In genomic region chr9:61360727-61361631, GRCm38 (mm10) we compare ENCODE assay signal across 8 mouse cellular contexts. TPM values are rescaled to one million over a fixed set of nuclear protein-coding genes. Genes with fewer than 3 reads are reported as not detected.
DNase-seq lines count a peak whose midpoint lies in the region; ATAC-seq and TF ChIP-seq lines count a peak whose summit lies in the region.

No protein-coding gene starts in this region.

- TF ChIP-seq CTCF in lung, postnatal 0 days (IDR thresholded peaks at IDR 0.05) = no peak

- intact Hi-C loops in left cerebral cortex, postnatal 10 days (cut with DNase I) = loop anchor here (10.0 kb wide), 1 partner anchor 466 kb away; no protein-coding TSS in a partner anchor

- peaks cover 8% of the 10 kb centered on the region for H3K4me1 ChIP-seq in lung, postnatal 0 days (ENCODE audit: insufficient read depth, low read depth, low read length)
- peaks cover 13% of the 10 kb centered on the region for H3K4me1 ChIP-seq in forebrain, embryonic 11.5 days (replicated peaks; ENCODE audit: control insufficient read depth, insufficient read depth, low read length)
- H3K4me1 ChIP-seq in kidney, embryonic 14.5 days (ENCODE audit: control insufficient read depth, insufficient read depth, low read length) = peaks cover 26% of the 10 kb centered on the region
- peaks cover 35% of the 10 kb centered on the region for H3K4me1 ChIP-seq in midbrain, embryonic 15.5 days

- no peaks in the 10 kb centered on the region for H3K9me3 ChIP-seq in lung, postnatal 0 days (ENCODE audit: low read length)
- peaks cover 2% of the 10 kb centered on the region; the same call in 1 of the 2 replicates for H3K9me3 ChIP-seq in forebrain, embryonic 11.5 days (ENCODE audit: control insufficient read depth, low read length)
- H3K9me3 ChIP-seq in kidney, embryonic 14.5 days (ENCODE audit: control insufficient read depth, low read length) = peaks cover 12% of the 10 kb centered on the region
- H3K9me3 ChIP-seq in midbrain, embryonic 15.5 days = no peaks in the 10 kb centered on the region

- H3K9ac ChIP-seq in lung, postnatal 0 days (replicated peaks; ENCODE audit: low read depth) = no peak overlapping the region
- no peak overlapping the region for H3K9ac ChIP-seq in forebrain, embryonic 11.5 days (ENCODE audit: low read length)
- H3K9ac ChIP-seq in kidney, embryonic 14.5 days (ENCODE audit: low read depth, low read length) = peak overlapping the region; percentile 32
- no peak overlapping the region for H3K9ac ChIP-seq in midbrain, embryonic 15.5 days

- H3K4me3 ChIP-seq in lung, postnatal 0 days (ENCODE audit: low read depth, low read length) = no peak overlapping the region
- H3K4me3 ChIP-seq in forebrain, embryonic 11.5 days (ENCODE audit: low read depth, low read length) = no peak overlapping the region
- no peak overlapping the region for H3K4me3 ChIP-seq in kidney, embryonic 14.5 days (ENCODE audit: low read length)
- no peak overlapping the region for H3K4me3 ChIP-seq in midbrain, embryonic 15.5 days

- peak; percentile 60 for DNase-seq in lung, postnatal 0 days (ENCODE audit: low spot score)
- DNase-seq in lung, postnatal 36 days = no peak
- peak; percentile 93 for DNase-seq in forebrain, embryonic 11.5 days (ENCODE audit: low spot score)
- DNase-seq in left cerebral cortex, postnatal 10 days (ENCODE audit: extremely low spot score in 1 of 2, low spot score in 2 of 2) = no peak
- no peak for DNase-seq in layer of hippocampus, postnatal 36 days

- no peaks in the 10 kb centered on the region for H3K36me3 ChIP-seq in lung, postnatal 0 days (ENCODE audit: insufficient read depth, low read length)
- no peaks in the 10 kb centered on the region for H3K36me3 ChIP-seq in forebrain, embryonic 11.5 days (ENCODE audit: control insufficient read depth, insufficient read depth, low read length)
- H3K36me3 ChIP-seq in kidney, embryonic 14.5 days (ENCODE audit: control insufficient read depth, insufficient read depth, low read length) = no peaks in the 10 kb centered on the region
- no peaks in the 10 kb centered on the region for H3K36me3 ChIP-seq in midbrain, embryonic 15.5 days (replicated peaks)

- peak overlapping the region; percentile 22; the same call in 1 of the 2 replicates for H3K4me2 ChIP-seq in lung, postnatal 0 days (replicated peaks; ENCODE audit: low read depth, low read length)
- H3K4me2 ChIP-seq in forebrain, embryonic 11.5 days (ENCODE audit: low read depth, low read length, severe bottlenecking) = peak overlapping the region; percentile 28; the same call in 1 of the 2 replicates
- peak overlapping the region; percentile 15; the same call in 1 of the 2 replicates for H3K4me2 ChIP-seq in kidney, embryonic 14.5 days (replicated peaks; ENCODE audit: low read depth, low read length)
- H3K4me2 ChIP-seq in midbrain, embryonic 15.5 days = peak overlapping the region; percentile 22

- ATAC-seq in lung, postnatal 0 days = peak; percentile 53
- peak; percentile 92 for ATAC-seq in forebrain, embryonic 11.5 days (replicated peaks; ENCODE audit: low FRiP score)
- peak; percentile 92 for ATAC-seq in kidney, embryonic 14.5 days (ENCODE audit: low FRiP score, low TSS enrichment)
- peak; percentile 90 for ATAC-seq in midbrain, embryonic 15.5 days (replicated peaks)
- ATAC-seq in CD4-positive, CD25-positive, alpha-beta regulatory T cell, adult 4 months = no peak

- peaks cover 12% of the 10 kb centered on the region; the same call in 1 of the 2 replicates for H3K27me3 ChIP-seq in lung, postnatal 0 days (replicated peaks; ENCODE audit: insufficient read depth, low read length)
- peaks cover 9% of the 10 kb centered on the region for H3K27me3 ChIP-seq in forebrain, embryonic 11.5 days (ENCODE audit: control insufficient read depth, insufficient read depth, low read length)
- peaks cover 8% of the 10 kb centered on the region for H3K27me3 ChIP-seq in kidney, embryonic 14.5 days (ENCODE audit: control insufficient read depth, insufficient read depth, low read length)
- peaks cover 15% of the 10 kb centered on the region; the same call in 1 of the 2 replicates for H3K27me3 ChIP-seq in midbrain, embryonic 15.5 days (replicated peaks)

- 28% methylated on average over 17 of the region's 17 CpGs for WGBS in lung, postnatal 0 days
- 16% methylated on average over 17 of the region's 17 CpGs for WGBS in forebrain, embryonic 11.5 days
- WGBS in kidney, embryonic 14.5 days = 26% methylated on average over 17 of the region's 17 CpGs
- 18% methylated on average over 17 of the region's 17 CpGs for WGBS in midbrain, embryonic 15.5 days

- TF ChIP-seq EP300 in lung, postnatal 0 days (IDR thresholded peaks at IDR 0.05) = no peak

- H3K27ac ChIP-seq in lung, postnatal 0 days (ENCODE audit: low read length) = no peak overlapping the region
- peak overlapping the region; percentile 37 for H3K27ac ChIP-seq in forebrain, embryonic 11.5 days (ENCODE audit: low read depth, low read length)
- peak overlapping the region; percentile 24; the same call in 1 of the 2 replicates for H3K27ac ChIP-seq in kidney, embryonic 14.5 days (ENCODE audit: low read depth, low read length)
- H3K27ac ChIP-seq in midbrain, embryonic 15.5 days = peak overlapping the region; percentile 65; the same call in 1 of the 2 replicates

RNA-seq across cellular contexts. Expression of gene Tle3, which starts 11.2 kb away (rescaled TPM):
- polyA plus RNA-seq in lung, postnatal 0 days (2015; fragmentation: Nextera tagmentation; extraction: Ambion mirVana) = 16.2 and 16.3 TPM in 2 replicates
- 57.8 and 58.2 TPM in 2 replicates for polyA plus RNA-seq in forebrain, embryonic 11.5 days (2014; fragmentation: Nextera tagmentation; extraction: Ambion mirVana)
- polyA plus RNA-seq in kidney, embryonic 14.5 days (2014; fragmentation: Nextera tagmentation; extraction: Ambion mirVana) = 29.6 and 33.7 TPM in 2 replicates
- polyA plus RNA-seq in midbrain, embryonic 15.5 days (2015; fragmentation: Nextera tagmentation; extraction: Ambion mirVana) = 34.9 and 39.1 TPM in 2 replicates
- 10 to 100 TPM; 80.8 to 92.7 TPM for total RNA-seq in left cerebral cortex, postnatal 10 days (2021)
- 10 to 100 TPM; 19.6 to 23.7 TPM for polyA plus RNA-seq in CD4-positive, CD25-positive, alpha-beta regulatory T cell, adult 4 months (2017; shearing (Covaris generic))
- total RNA-seq in layer of hippocampus, postnatal 36 days (2021) = 10 to 100 TPM; 51.5 to 53.2 TPM

Comparison
In these comparisons a context has a peak if more than half of its experiments do, and no peak if none do; other contexts are left out.
1. DNase-seq: peak in lung, postnatal 0 days (single experiment) and forebrain, embryonic 11.5 days (single experiment); none in lung, postnatal 36 days (single experiment), left cerebral cortex, postnatal 10 days (0 of 2) and layer of hippocampus, postnatal 36 days (0 of 2).
2. Peak in every context shown above with its lines, with median percentiles within 50 percentile points of each other: H3K4me2 ChIP-seq.